Mouse (Mus musculus): ENCODE results near the gene Rdh13.
A peak's percentile ranks its signal among the peaks of the same experiment; 100 is the strongest.
"Not testable (repeated sequence)": the region's sequence is repeated elsewhere in the genome, so short reads cannot be mapped to it uniquely, and the experiment has no call there.

The Rdh13 gene

GRCm38 (mm10) chr7:4437721-4438120, 7.7 kb downstream of the Rdh13 start:
- DNase-seq (ENCODE audit: low read depth in 1 of 2, low spot score in 2 of 2), result no peak

GRCm38 (mm10) chr7:4432026-4432425, 13.4 kb downstream of the Rdh13 start:
- DNase-seq (ENCODE audit: low read depth in 1 of 2, low spot score in 2 of 2), result no peak

GRCm38 (mm10) chr7:4431548-4431947, 13.9 kb downstream of the Rdh13 start:
- peak in 1 of 2 experiments; percentile 69 for DNase-seq (ENCODE audit: low read depth in 1 of 2, low spot score in 2 of 2)

- no peak for DNase-seq (ENCODE audit: low read depth in 1 of 2, low spot score in 2 of 2)
These were observed 15.1 kb downstream of the Rdh13 start for GRCm38 (mm10) chr7:4430246-4430844.

- DNase-seq (ENCODE audit: low read depth in 1 of 2, low spot score in 2 of 2), result peak; percentile 53 to 77
These were observed 18.1 kb downstream of the Rdh13 start for GRCm38 (mm10) chr7:4427161-4427912.

GRCm38 (mm10) chr7:4420230-4420629, 25.2 kb downstream of the Rdh13 start:
- no peak for DNase-seq (ENCODE audit: low read depth in 1 of 2, low spot score in 2 of 2)

- no peak for DNase-seq (ENCODE audit: low read depth in 1 of 2, low spot score in 2 of 2)
These were observed 25.8 kb downstream of the Rdh13 start for GRCm38 (mm10) chr7:4419681-4420080.

GRCm38 (mm10) chr7:4412406-4412805, 33.0 kb downstream of the Rdh13 start:
- DNase-seq (ENCODE audit: low read depth in 1 of 2, low spot score in 2 of 2), result not testable (repeated sequence)

- DNase-seq (ENCODE audit: low read depth in 1 of 2, low spot score in 2 of 2), result no peak
These were observed 47.7 kb downstream of the Rdh13 start, which contains the start of gene Gp6 for GRCm38 (mm10) chr7:4397730-4398129. Gene Gp6, minus strand, starts transcription at chr7:4397744.
